Mouse (Mus musculus) MEL (cell line): Measurements from ENCODE around the gene Ngly1.

Source experiments
- CTCF ChIP-seq, 3 experiments: IDR thresholded peaks in 2 of 3; conservative IDR thresholded peaks in 1 of 3; 2 replicates each; pipeline ENCODE4 v1.5.1; 2011 to 2012; ENCODE audit warnings: low read length in 3 of 3, low read depth in 2 of 3, mild to moderate bottlenecking in 2 of 3, improper control_type of control experiment in 1 of 3, inconsistent platforms in 1 of 3, mixed read lengths in 1 of 3, moderate library complexity in 1 of 3; ENCODE audit not compliant: control insufficient read depth in 1 of 3, insufficient read depth in 1 of 3, poor library complexity in 1 of 3, severe bottlenecking in 1 of 3
- EP300 ChIP-seq, 2 experiments: IDR thresholded peaks; 2 replicates each; pipeline ENCODE4 v1.6.1; 2011; ENCODE audit warnings: improper control_type of control experiment in 2 of 2, low read length in 2 of 2, low read depth in 1 of 2, mild to moderate bottlenecking in 1 of 2
- GATA1 ChIP-seq: IDR thresholded peaks from 2 replicates; pipeline ENCODE4 v1.6.1; 2011; ENCODE audit warnings: low read depth, low read length, improper control_type of control experiment
- USF1 ChIP-seq: IDR thresholded peaks from 2 replicates; pipeline ENCODE4 v1.6.1; 2014; ENCODE audit warnings: low read depth, mild to moderate bottlenecking, inconsistent platforms, low read length, improper control_type of control experiment, moderate library complexity

DNA sequence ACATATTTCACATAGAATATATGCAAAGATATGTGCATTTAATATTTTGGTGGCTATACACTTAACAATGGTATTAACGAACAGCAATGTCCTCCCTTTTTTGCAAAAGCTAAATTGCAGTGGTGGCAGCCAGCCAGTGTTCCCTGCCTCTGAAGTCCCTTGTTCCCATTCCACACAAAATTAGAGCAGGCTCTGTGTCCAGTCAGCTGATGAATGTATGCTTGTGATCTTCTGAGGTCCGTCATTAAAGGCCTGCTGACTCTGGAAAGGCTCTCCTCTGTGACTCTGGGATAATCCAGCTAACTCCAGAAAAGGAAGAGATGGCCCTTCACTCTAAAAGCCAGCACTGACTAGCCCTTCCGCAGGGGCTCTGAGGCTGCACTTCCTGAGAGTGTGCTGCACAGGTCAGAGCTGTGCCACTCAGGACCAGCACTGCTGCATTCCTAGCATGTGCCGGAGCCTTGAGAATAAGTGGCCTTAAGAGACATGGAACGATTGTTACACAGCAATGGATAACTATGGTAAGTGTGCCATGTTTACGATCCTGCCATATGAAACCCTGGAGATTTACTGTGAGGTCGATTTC, 64.9 kb downstream of the Ngly1 start:
- no peak for TF ChIP-seq GATA1
- no peak for TF ChIP-seq USF1
- TF ChIP-seq CTCF (IDR thresholded peaks at IDR 0.05 in 2 of 3, conservative IDR thresholded peaks at IDR 0.05 in 1 of 3; ENCODE audit: control insufficient read depth in 1 of 3, insufficient read depth in 1 of 3, low read depth in 2 of 3, low read length in 3 of 3, poor library complexity in 1 of 3, severe bottlenecking in 1 of 3): no peak
- TF ChIP-seq EP300 (IDR thresholded peaks at IDR 0.05; ENCODE audit: low read depth in 1 of 2, low read length in 2 of 2): no peak
